Mouse (Mus musculus) thymus, adult 2 months (tissue): ENCODE measurements at regions not wholly inside any gene's neighbourhood (a gene's known extent, or its start where the extent isn't known, plus 50 kb on each side); places are given as distances from the start of the nearest gene placed in this dataset.
A peak's percentile ranks its signal among the peaks of the same experiment; 100 is the strongest.

Experiments used
- DNase-seq: peaks from one replicate; pipeline ENCODE4 v3.0.0; 2021
- H3K27ac ChIP-seq: fragments of 200-500 bp; 2 replicates; pipeline ENCODE4 v1.5.1; 2012; ENCODE audit warnings: low read length, control low read depth; ENCODE audit not compliant: control insufficient read depth, insufficient read depth
- H3K27me3 ChIP-seq: fragments of 200-500 bp; 2 replicates; pipeline ENCODE4 v1.6.1; 2012; ENCODE audit warnings: mild to moderate bottlenecking, low read length, moderate library complexity, mixed read lengths; ENCODE audit not compliant: control insufficient read depth, insufficient read depth
- H3K36me3 ChIP-seq: fragments of 200-500 bp; 2 replicates; pipeline ENCODE4 v1.6.1; 2012; ENCODE audit warnings: mild to moderate bottlenecking, low read length, moderate library complexity; ENCODE audit not compliant: control insufficient read depth, insufficient read depth
- H3K4me1 ChIP-seq: fragments of 200-500 bp; replicated peaks from 2 replicates; pipeline ENCODE4 v1.6.1; 2012; ENCODE audit warnings: low read length; ENCODE audit not compliant: control insufficient read depth, insufficient read depth
- H3K4me3 ChIP-seq: fragments of 200-500 bp; 2 replicates; pipeline ENCODE4 v1.5.1; 2012; ENCODE audit warnings: mild to moderate bottlenecking, low read length, control low read depth, moderate library complexity; ENCODE audit not compliant: control insufficient read depth, insufficient read depth
- CTCF ChIP-seq: fragments of 200-500 bp; IDR thresholded peaks from 2 replicates; pipeline ENCODE4 v1.5.1; 2012; ENCODE audit warnings: mild to moderate bottlenecking, control low read depth, low read length, moderate library complexity, borderline replicate concordance; ENCODE audit not compliant: control insufficient read depth, poor library complexity, insufficient read depth; ENCODE audit errors: extremely low read depth
- POLR2A ChIP-seq: fragments of 200-500 bp; IDR thresholded peaks from 2 replicates; pipeline ENCODE4 v1.6.1; 2012; ENCODE audit warnings: mild to moderate bottlenecking, low read length, control low read depth, moderate library complexity; ENCODE audit not compliant: control insufficient read depth, poor library complexity, insufficient read depth; ENCODE audit errors: extremely low read depth
- WGBS: fragments of 180-500 bp; shearing (Covaris S2); methylation state at CpG from one replicate; pipeline ENCODE4 v1.1.7; 2018; 5-methylcytosine and 5-hydroxymethylcytosine counted together

GRCm38 (mm10) chr4:10508163-10508821 is 366.0 kb upstream of the 2610301B20Rik start:
- Histone ChIP-seq H3K36me3 (no peaks in the 10 kb centered on the region), H3K4me3 (no peak overlapping the region), H3K27ac (no peak overlapping the region), H3K27me3 (no peaks in the 10 kb centered on the region), H3K4me1 (no peaks in the 10 kb centered on the region)
- WGBS, result 87% methylated on average over 6 of the region's 6 CpGs
- no peak for TF ChIP-seq CTCF
- TF ChIP-seq POLR2A, result no peak
- peak; percentile 2 for DNase-seq

GRCm38 (mm10) chr4:10510013-10510412 is 364.3 kb upstream of the 2610301B20Rik start:
- TF ChIP-seq CTCF (no peak), POLR2A (no peak)
- 3% methylated on average over 3 of the region's 3 CpGs for WGBS
- H3K36me3 ChIP-seq, result no peaks in the 10 kb centered on the region
- no peak overlapping the region for H3K4me3 ChIP-seq
- no peaks in the 10 kb centered on the region for H3K4me1 ChIP-seq
- no peak overlapping the region for H3K27ac ChIP-seq
- DNase-seq, result no peak
- H3K27me3 ChIP-seq, result no peaks in the 10 kb centered on the region

- Histone ChIP-seq H3K36me3 (no peaks in the 10 kb centered on the region), H3K27me3 (no peaks in the 10 kb centered on the region), H3K4me3 (no peak overlapping the region), H3K27ac (no peak overlapping the region), H3K4me1 (no peaks in the 10 kb centered on the region)
- TF ChIP-seq CTCF (no peak), POLR2A (no peak)
- DNase-seq, result no peak
- 76% methylated on average over 2 of the region's 2 CpGs for WGBS
These were observed 323.5 kb upstream of the 2610301B20Rik start for GRCm38 (mm10) chr4:10550711-10551305.

- Histone ChIP-seq H3K27me3 (no peaks in the 10 kb centered on the region), H3K4me3 (no peak overlapping the region), H3K27ac (no peak overlapping the region), H3K4me1 (no peaks in the 10 kb centered on the region), H3K36me3 (no peaks in the 10 kb centered on the region)
- WGBS, result 97% methylated on average over 5 of the region's 5 CpGs
- DNase-seq, result no peak
- TF ChIP-seq CTCF (no peak), POLR2A (no peak)
These were observed 320.6 kb upstream of the 2610301B20Rik start for GRCm38 (mm10) chr4:10553724-10554123.

GRCm38 (mm10) chr4:10560078-10560477 is 314.2 kb upstream of the 2610301B20Rik start:
- Histone ChIP-seq H3K27ac (no peak overlapping the region), H3K4me3 (no peak overlapping the region), H3K4me1 (no peaks in the 10 kb centered on the region), H3K27me3 (no peaks in the 10 kb centered on the region), H3K36me3 (no peaks in the 10 kb centered on the region)
- no peak for DNase-seq
- TF ChIP-seq CTCF, result no peak
- TF ChIP-seq POLR2A, result no peak
- WGBS, result 95% methylated on average over 3 of the region's 3 CpGs

GRCm38 (mm10) chr4:10604513-10604912 is 269.8 kb upstream of the 2610301B20Rik start:
- no peaks in the 10 kb centered on the region for H3K4me1 ChIP-seq
- no peak overlapping the region for H3K4me3 ChIP-seq
- no peaks in the 10 kb centered on the region for H3K36me3 ChIP-seq
- WGBS, result 95% methylated on average over 10 of the region's 10 CpGs
- H3K27ac ChIP-seq, result no peak overlapping the region
- TF ChIP-seq POLR2A (no peak), CTCF (no peak)
- DNase-seq, result no peak
- no peaks in the 10 kb centered on the region for H3K27me3 ChIP-seq

GRCm38 (mm10) chr4:10607855-10608576 is 266.3 kb upstream of the 2610301B20Rik start:
- TF ChIP-seq POLR2A, result no peak
- TF ChIP-seq CTCF, result no peak
- no peak for DNase-seq
- WGBS, result 82% methylated on average over 7 of the region's 7 CpGs
- no peaks in the 10 kb centered on the region for H3K27me3 ChIP-seq
- H3K27ac ChIP-seq, result no peak overlapping the region
- H3K4me1 ChIP-seq, result no peaks in the 10 kb centered on the region
- H3K36me3 ChIP-seq, result no peaks in the 10 kb centered on the region
- no peak overlapping the region for H3K4me3 ChIP-seq
